Mouse (Mus musculus) forebrain, postnatal 0 days (tissue): Measurements from ENCODE around the gene Upb1. TPM values are rescaled to one million over a fixed set of nuclear protein-coding genes. Genes with fewer than 3 reads are reported as not detected.
"Not testable (repeated sequence)": the region's sequence is repeated elsewhere in the genome, so short reads cannot be mapped to it uniquely, and the experiment has no call there.

Experiments
- ATAC-seq: fragments of 200-750 bp; cut with Nextera tagmentation; 2 replicates; pipeline ENCODE4 v1.8.0; 2017; ENCODE audit warnings: mild to moderate bottlenecking, moderate library complexity
- DNase-seq: peaks from one replicate; pipeline ENCODE4 v3.0.0-alpha.2; 2015
- H3K27ac ChIP-seq: fragments of 300-500 bp; sonication (generic); 2 replicates; pipeline ENCODE4 v1.5.1; 2014; ENCODE audit warnings: low read depth, mild to moderate bottlenecking, antibody characterized with exemption, low read length, moderate library complexity, mixed read lengths
- H3K27me3 ChIP-seq: fragments of 300-500 bp; sonication (generic); 2 replicates; pipeline ENCODE4 v1.6.1; 2014; ENCODE audit warnings: mild to moderate bottlenecking, low read length, mixed read lengths; ENCODE audit not compliant: insufficient read depth
- H3K36me3 ChIP-seq: fragments of 300-500 bp; sonication (generic); 2 replicates; pipeline ENCODE4 v1.6.1; 2014; ENCODE audit warnings: mild to moderate bottlenecking, moderate library complexity; ENCODE audit not compliant: insufficient read depth
- H3K4me1 ChIP-seq: fragments of 300-500 bp; sonication (generic); 2 replicates; pipeline ENCODE4 v1.6.1; 2014; ENCODE audit warnings: antibody characterized with exemption; ENCODE audit not compliant: insufficient read depth
- H3K4me2 ChIP-seq: fragments of 300-500 bp; sonication (generic); 2 replicates; pipeline ENCODE4 v1.6.1; 2014; ENCODE audit warnings: low read depth, mild to moderate bottlenecking, moderate library complexity
- H3K4me3 ChIP-seq: fragments of 300-500 bp; sonication (generic); 2 replicates; pipeline ENCODE4 v1.5.1; 2014; ENCODE audit warnings: low read depth, low read length, mixed read lengths
- H3K9ac ChIP-seq: fragments of 300-500 bp; sonication (generic); 2 replicates; pipeline ENCODE4 v1.6.1; 2014; ENCODE audit warnings: mild to moderate bottlenecking
- H3K9me3 ChIP-seq: fragments of 300-500 bp; sonication (generic); 2 replicates; pipeline ENCODE4 v1.6.1; 2016; ENCODE audit warnings: low read length
- CTCF ChIP-seq: sonication (generic); IDR thresholded peaks from 2 replicates; pipeline ENCODE4 v1.5.1; 2016; ENCODE audit warnings: antibody characterized with exemption, control low read depth, low read depth
- WGBS: fragments of 180-500 bp; shearing (Covaris S2); extraction: QIAGEN DNeasy Blood & Tissue Kit; methylation state at CpG from one replicate; pipeline ENCODE4 v1.1.7; 2014; 5-methylcytosine and 5-hydroxymethylcytosine counted together
- polyA plus RNA-seq: library from polyadenylated mRNA; unstranded; fragments of >200 nt; fragmentation: Nextera tagmentation; extraction: Ambion mirVana; gene quantifications from 2 replicates; pipeline ENCODE4 v1.2.1, GENCODE M21; 2015
- total RNA-seq: library from RNA; depleted of rRNA; stranded (reverse); fragments of >200 nt; gene quantifications from 2 replicates; pipeline ENCODE4 v1.2.3, GENCODE M21; 2014

The Upb1 gene
- total and polyA plus RNA-seq, 2 experiments from 2014 or later, result 0.58 to 0.62 TPM

- H3K4me1 ChIP-seq, result no peaks in the 10 kb centered on the region; the same call in 1 of the 2 replicates
- DNase-seq, result no peak
- H3K9me3 ChIP-seq, result no peaks in the 10 kb centered on the region
- H3K4me3 ChIP-seq, result no peak overlapping the region
- H3K9ac ChIP-seq, result no peak overlapping the region
- 85% methylated on average over 11 of the region's 11 CpGs for WGBS
- no peak overlapping the region for H3K4me2 ChIP-seq
- no peak for TF ChIP-seq CTCF
- H3K27ac ChIP-seq, result no peak overlapping the region
- ATAC-seq, result no peak
- H3K36me3 ChIP-seq, result no peaks in the 10 kb centered on the region
- no peaks in the 10 kb centered on the region for H3K27me3 ChIP-seq
Observed at GRCm38 (mm10) chr10:75447489-75447888, 46.6 kb downstream of the Upb1 start.

GRCm38 (mm10) chr10:75448806-75449420 lies 48.0 kb downstream of the Upb1 start:
- Histone ChIP-seq H3K36me3 (no peaks in the 10 kb centered on the region), H3K4me1 (no peaks in the 10 kb centered on the region; the same call in 1 of the 2 replicates), H3K27ac (no peak overlapping the region), H3K9me3 (no peaks in the 10 kb centered on the region), H3K27me3 (no peaks in the 10 kb centered on the region), H3K4me3 (no peak overlapping the region), H3K9ac (no peak overlapping the region), H3K4me2 (no peak overlapping the region)
- DNase-seq (peak; percentile 26), ATAC-seq (no peak)
- no peak for TF ChIP-seq CTCF
- 76% methylated on average over 6 of the region's 6 CpGs for WGBS

- TF ChIP-seq CTCF, result no peak
Observed at GRCm38 (mm10) chr10:75450331-75450730, 49.4 kb downstream of the Upb1 start.

GRCm38 (mm10) chr10:75451036-75451786 lies 50.3 kb downstream of the Upb1 start:
- no peak overlapping the region for H3K9ac ChIP-seq
- no peak overlapping the region for H3K4me2 ChIP-seq
- no peaks in the 10 kb centered on the region for H3K27me3 ChIP-seq
- H3K4me3 ChIP-seq, result no peak overlapping the region
- H3K27ac ChIP-seq, result no peak overlapping the region
- peak; percentile 63 for ATAC-seq
- 12% methylated on average over 10 of the region's 10 CpGs for WGBS
- DNase-seq, result peak; percentile 38
- no peaks in the 10 kb centered on the region for H3K9me3 ChIP-seq
- no peaks in the 10 kb centered on the region for H3K4me1 ChIP-seq
- no peak for TF ChIP-seq CTCF
- no peaks in the 10 kb centered on the region for H3K36me3 ChIP-seq

More at GRCm38 (mm10) chr10:75450331-75450730, 49.4 kb downstream of the Upb1 start:
- Histone ChIP-seq H3K27me3 (no peaks in the 10 kb centered on the region), H3K36me3 (no peaks in the 10 kb centered on the region), H3K27ac (no peak overlapping the region), H3K9me3 (no peaks in the 10 kb centered on the region), H3K4me2 (no peak overlapping the region), H3K4me1 (no peaks in the 10 kb centered on the region), H3K9ac (no peak overlapping the region), H3K4me3 (no peak overlapping the region)
- DNase-seq, result no peak
- WGBS, result 89% methylated on average over 8 of the region's 8 CpGs
- no peak for ATAC-seq

GRCm38 (mm10) chr10:75456061-75456831 lies 55.3 kb downstream of the Upb1 start:
- not testable (repeated sequence) for H3K36me3 ChIP-seq, H3K4me2 ChIP-seq, H3K4me3 ChIP-seq, H3K4me1 ChIP-seq, H3K27me3 ChIP-seq, DNase-seq, H3K9me3 ChIP-seq, H3K9ac ChIP-seq, H3K27ac ChIP-seq
- ATAC-seq, result peak; percentile 89
- whole genome bisulfite sequencing, result 60% methylated on average over 12 of the region's 18 CpGs

- Histone ChIP-seq H3K27ac (no peak overlapping the region), H3K27me3 (no peaks in the 10 kb centered on the region), H3K4me2 (no peak overlapping the region), H3K4me1 (no peaks in the 10 kb centered on the region), H3K9ac (no peak overlapping the region), H3K9me3 (no peaks in the 10 kb centered on the region), H3K36me3 (no peaks in the 10 kb centered on the region), H3K4me3 (no peak overlapping the region)
- TF ChIP-seq CTCF, result no peak
- ATAC-seq (no peak), DNase-seq (no peak)
- WGBS, result 72% methylated on average over 1 of the region's 1 CpGs
Observed at GRCm38 (mm10) chr10:75457852-75458251, 56.9 kb downstream of the Upb1 start.

GRCm38 (mm10) chr10:75458329-75458728 lies 57.4 kb downstream of the Upb1 start:
- no peaks in the 10 kb centered on the region for H3K9me3 ChIP-seq
- H3K4me2 ChIP-seq, result no peak overlapping the region
- WGBS, result 81% methylated on average over 4 of the region's 4 CpGs
- H3K27ac ChIP-seq, result no peak overlapping the region
- H3K36me3 ChIP-seq, result no peaks in the 10 kb centered on the region
- ATAC-seq (no peak), DNase-seq (no peak)
- H3K27me3 ChIP-seq, result no peaks in the 10 kb centered on the region
- no peak for TF ChIP-seq CTCF
- H3K4me3 ChIP-seq, result no peak overlapping the region
- no peak overlapping the region for H3K9ac ChIP-seq
- no peaks in the 10 kb centered on the region for H3K4me1 ChIP-seq
